Mouse (Mus musculus) kidney, adult 2 months (tissue): ENCODE results near the gene Atp2b1. TPM values are rescaled to one million over a fixed set of nuclear protein-coding genes. Genes with fewer than 3 reads are reported as not detected.
A peak's percentile ranks its signal among the peaks of the same experiment; 100 is the strongest.

Experiments
- DNase-seq: peaks from one replicate; pipeline ENCODE4 v3.0.0; 2021
- H3K27ac ChIP-seq: fragments of 200-500 bp; 2 replicates; pipeline ENCODE4 v1.5.1; 2012; ENCODE audit warnings: low read depth, low read length, control low read depth, inconsistent platforms; ENCODE audit not compliant: insufficient read depth
- H3K27me3 ChIP-seq: fragments of 200-500 bp; replicated peaks from 2 replicates; pipeline ENCODE4 v1.6.1; 2012; ENCODE audit warnings: mild to moderate bottlenecking, moderate library complexity, low read length, inconsistent platforms; ENCODE audit not compliant: control insufficient read depth, insufficient read depth
- H3K36me3 ChIP-seq: fragments of 200-500 bp; 2 replicates; pipeline ENCODE4 v1.6.1; 2012; ENCODE audit warnings: mild to moderate bottlenecking, moderate library complexity, low read length, inconsistent platforms; ENCODE audit not compliant: control insufficient read depth, insufficient read depth
- H3K4me1 ChIP-seq: fragments of 200-500 bp; 2 replicates; pipeline ENCODE4 v1.6.1; 2011; ENCODE audit warnings: low read length; ENCODE audit not compliant: control insufficient read depth, insufficient read depth
- H3K4me3 ChIP-seq: fragments of 200-500 bp; 2 replicates; pipeline ENCODE4 v1.5.1; 2011; ENCODE audit warnings: mild to moderate bottlenecking, low read depth, low read length, control low read depth; ENCODE audit not compliant: insufficient read depth
- CTCF ChIP-seq: fragments of 200-500 bp; conservative IDR thresholded peaks from 2 replicates; pipeline ENCODE4 v1.5.1; 2011; ENCODE audit warnings: low read depth, mild to moderate bottlenecking, control low read depth, low read length, moderate library complexity, mixed read lengths; ENCODE audit not compliant: insufficient read depth, insufficient read length
- POLR2A ChIP-seq: fragments of 200-500 bp; IDR thresholded peaks from one replicate; pipeline ENCODE4 v1.6.1; 2011; ENCODE audit warnings: low read depth, low read length, control low read depth
- WGBS: fragments of 180-500 bp; shearing (Covaris S2); methylation state at CpG from one replicate; pipeline ENCODE4 v1.1.7; 2018; 5-methylcytosine and 5-hydroxymethylcytosine counted together
- polyA plus RNA-seq: library from polyadenylated mRNA; depleted of rRNA; stranded (reverse); fragments of >200 nt; gene quantifications from 2 replicates; pipeline ENCODE4 v1.2.3, GENCODE M21; 2012

The Atp2b1 gene
- polyA plus RNA-seq, 1 experiment: 13.3 TPM

GRCm38 (mm10) chr10:98916011-98916780 lies 2.0 kb downstream of the Atp2b1 start:
- H3K36me3 ChIP-seq: no peaks in the 10 kb centered on the region
- 8% methylated on average over 22 of the region's 22 CpGs for WGBS
- DNase-seq: peak; percentile 29
- H3K27me3 ChIP-seq: no peaks in the 10 kb centered on the region
- TF ChIP-seq POLR2A (no peak), CTCF (no peak)
- H3K4me1 ChIP-seq: peaks cover 7% of the 10 kb centered on the region; the same call in 1 of the 2 replicates
- no peak overlapping the region for H3K27ac ChIP-seq
- peak overlapping the region; percentile 71 for H3K4me3 ChIP-seq

GRCm38 (mm10) chr10:98916781-98917340 lies 2.7 kb downstream of the Atp2b1 start:
- Histone ChIP-seq H3K4me1 (peaks cover 7% of the 10 kb centered on the region; the same call in 1 of the 2 replicates), H3K36me3 (no peaks in the 10 kb centered on the region), H3K4me3 (peak overlapping the region; percentile 71; the same call in 1 of the 2 replicates), H3K27me3 (no peaks in the 10 kb centered on the region), H3K27ac (no peak overlapping the region)
- 66% methylated on average over 10 of the region's 10 CpGs for WGBS
- DNase-seq: no peak
- TF ChIP-seq POLR2A (no peak), CTCF (no peak)

- 63% methylated on average over 4 of the region's 4 CpGs for WGBS
- DNase-seq: no peak
- no peaks in the 10 kb centered on the region for H3K36me3 ChIP-seq
- H3K27ac ChIP-seq: no peak overlapping the region
- H3K27me3 ChIP-seq: no peaks in the 10 kb centered on the region
- H3K4me1 ChIP-seq: peaks cover 6% of the 10 kb centered on the region; the same call in 1 of the 2 replicates
- no peak overlapping the region for H3K4me3 ChIP-seq
- no peak for TF ChIP-seq POLR2A
- no peak for TF ChIP-seq CTCF
Measured at GRCm38 (mm10) chr10:98925081-98925480, 10.9 kb downstream of the Atp2b1 start.

GRCm38 (mm10) chr10:98926991-98927390 lies 12.8 kb downstream of the Atp2b1 start:
- Histone ChIP-seq H3K4me1 (peaks cover 3% of the 10 kb centered on the region; the same call in 1 of the 2 replicates), H3K27me3 (no peaks in the 10 kb centered on the region), H3K4me3 (no peak overlapping the region), H3K27ac (no peak overlapping the region), H3K36me3 (no peaks in the 10 kb centered on the region)
- no peak for TF ChIP-seq CTCF
- no peak for TF ChIP-seq POLR2A
- DNase-seq: no peak

GRCm38 (mm10) chr10:98929444-98929843 lies 15.2 kb downstream of the Atp2b1 start:
- peaks cover 3% of the 10 kb centered on the region; the same call in 1 of the 2 replicates for H3K4me1 ChIP-seq
- no peak overlapping the region for H3K27ac ChIP-seq
- H3K27me3 ChIP-seq: no peaks in the 10 kb centered on the region
- no peak for DNase-seq
- TF ChIP-seq POLR2A: no peak
- 53% methylated on average over 7 of the region's 7 CpGs for WGBS
- H3K36me3 ChIP-seq: no peaks in the 10 kb centered on the region
- no peak overlapping the region for H3K4me3 ChIP-seq

- no peak overlapping the region for H3K4me3 ChIP-seq
Measured at GRCm38 (mm10) chr10:98930143-98930542, 15.9 kb downstream of the Atp2b1 start.

GRCm38 (mm10) chr10:98940137-98940536 lies 25.9 kb downstream of the Atp2b1 start:
- TF ChIP-seq POLR2A (no peak), CTCF (no peak)
- no peaks in the 10 kb centered on the region for H3K36me3 ChIP-seq
- DNase-seq: no peak
- peaks cover 2% of the 10 kb centered on the region; the same call in 1 of the 2 replicates for H3K4me1 ChIP-seq
- no peak overlapping the region for H3K27ac ChIP-seq
- WGBS: 92% methylated on average over 4 of the region's 4 CpGs
- no peaks in the 10 kb centered on the region for H3K27me3 ChIP-seq
- H3K4me3 ChIP-seq: no peak overlapping the region

More at GRCm38 (mm10) chr10:98930143-98930542, 15.9 kb downstream of the Atp2b1 start:
- no peaks in the 10 kb centered on the region for H3K27me3 ChIP-seq
- peaks cover 3% of the 10 kb centered on the region; the same call in 1 of the 2 replicates for H3K4me1 ChIP-seq
- DNase-seq: no peak
- no peak overlapping the region for H3K27ac ChIP-seq
- TF ChIP-seq POLR2A (no peak), CTCF (no peak)
- no peaks in the 10 kb centered on the region for H3K36me3 ChIP-seq
- 43% methylated on average over 11 of the region's 11 CpGs for WGBS
